Mouse (Mus musculus) midbrain, embryonic 15.5 days (tissue): Measurements from ENCODE around the gene Snapc4. TPM values are rescaled to one million over a fixed set of nuclear protein-coding genes. Genes with fewer than 3 reads are reported as not detected.

Source experiments
- ATAC-seq: fragments of 200-750 bp; cut with Nextera tagmentation; replicated peaks from 2 replicates; pipeline ENCODE4 v1.8.0; 2017; ENCODE audit warnings: moderate TSS enrichment
- H3K27ac ChIP-seq: fragments of 300-500 bp; sonication (generic); 2 replicates; pipeline ENCODE4 v1.5.1; 2015; ENCODE audit warnings: mild to moderate bottlenecking, inconsistent platforms
- H3K27me3 ChIP-seq: fragments of 300-500 bp; sonication (generic); replicated peaks from 2 replicates; pipeline ENCODE4 v1.6.1; 2015; ENCODE audit warnings: inconsistent platforms
- H3K36me3 ChIP-seq: fragments of 300-500 bp; sonication (generic); replicated peaks from 2 replicates; pipeline ENCODE4 v1.6.1; 2015; ENCODE audit warnings: inconsistent platforms
- H3K4me1 ChIP-seq: fragments of 300-500 bp; sonication (generic); 2 replicates; pipeline ENCODE4 v1.6.1; 2015; ENCODE audit warnings: inconsistent platforms
- H3K4me2 ChIP-seq: fragments of 300-500 bp; sonication (generic); 2 replicates; pipeline ENCODE4 v1.6.1; 2015; ENCODE audit warnings: inconsistent platforms, mild to moderate bottlenecking, moderate library complexity
- H3K4me3 ChIP-seq: fragments of 300-500 bp; sonication (generic); 2 replicates; pipeline ENCODE4 v1.5.1; 2015; ENCODE audit warnings: mild to moderate bottlenecking, inconsistent platforms
- H3K9ac ChIP-seq: fragments of 300-500 bp; sonication (generic); 2 replicates; pipeline ENCODE4 v1.6.1; 2015; ENCODE audit warnings: mild to moderate bottlenecking, inconsistent platforms
- H3K9me3 ChIP-seq: fragments of 300-500 bp; sonication (generic); 2 replicates; pipeline ENCODE4 v1.6.1; 2016; ENCODE audit warnings: inconsistent platforms
- WGBS: fragments of 180-500 bp; shearing (Covaris S2); methylation state at CpG from one replicate; pipeline ENCODE4 v1.1.7; 2015; ENCODE audit warnings: mixed read lengths; 5-methylcytosine and 5-hydroxymethylcytosine counted together
- polyA plus RNA-seq: library from polyadenylated mRNA; unstranded; fragments of >200 nt; fragmentation: Nextera tagmentation; extraction: Ambion mirVana; gene quantifications from 2 replicates; pipeline ENCODE4 v1.2.1, GENCODE M21; 2015

Snapc4 gene
- polyA plus RNA-seq, 1 experiment from 2014 or later = 40.0 TPM

DNA sequence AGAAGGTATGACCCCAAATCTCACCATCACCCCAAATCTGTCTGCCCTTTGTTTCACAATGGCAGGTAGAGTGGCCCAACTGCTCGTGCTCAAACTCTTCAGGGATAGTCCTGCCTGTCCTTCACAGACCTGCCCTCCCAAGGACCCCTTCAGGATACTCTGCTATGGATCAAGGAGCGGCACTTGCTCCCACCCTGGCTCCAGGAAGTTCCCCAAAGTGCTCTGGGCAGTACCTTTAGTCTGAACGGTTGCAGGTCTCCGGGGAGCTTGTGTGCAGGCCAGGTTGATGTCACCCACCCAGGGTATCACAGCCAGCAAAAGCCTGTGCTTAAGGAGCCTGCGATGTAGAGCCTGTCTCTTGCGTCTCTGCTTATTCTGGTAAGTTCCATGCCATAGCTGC, 12.5 kb downstream of the Snapc4 start:
- peaks cover 72% of the 10 kb centered on the region for H3K36me3 ChIP-seq

DNA sequence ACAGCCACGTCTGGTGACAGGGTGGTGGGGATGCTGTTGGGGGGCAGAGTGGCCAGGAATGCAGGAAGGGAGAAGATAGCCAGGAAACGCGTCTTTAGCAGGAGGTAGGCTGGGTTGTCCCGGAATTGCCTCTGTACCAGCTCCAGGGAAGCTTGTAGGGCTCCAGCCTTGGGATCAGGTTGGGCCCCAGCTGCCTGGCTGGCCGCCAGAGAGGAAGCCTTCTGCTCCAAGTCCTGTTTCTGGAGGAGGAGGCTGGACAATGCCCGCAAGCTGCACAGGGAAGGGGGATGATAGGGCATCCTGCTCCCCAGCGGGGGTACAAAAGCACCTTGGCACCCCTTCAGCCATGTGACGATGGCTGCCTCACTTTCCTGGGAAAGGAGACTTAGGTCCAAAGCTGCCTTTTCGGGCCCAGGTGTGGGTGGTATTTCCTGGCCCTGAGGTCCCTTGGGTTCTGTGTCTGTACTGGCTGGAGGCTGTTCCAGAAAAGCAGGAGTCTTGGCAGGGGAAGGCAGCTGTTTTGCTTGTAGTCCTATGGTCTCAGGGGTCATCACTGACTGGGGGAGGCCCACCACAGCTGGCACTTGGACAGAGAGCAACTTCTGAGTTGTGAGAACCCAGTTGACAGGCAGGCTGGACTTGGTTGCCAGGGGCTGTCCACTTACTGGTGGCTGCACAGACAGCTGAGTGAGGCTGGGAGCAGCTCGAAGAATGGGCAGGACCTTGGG, 15.6 kb downstream of the Snapc4 start:
- H3K4me1 ChIP-seq = no peaks in the 10 kb centered on the region
- H3K27ac ChIP-seq = no peak overlapping the region
- H3K9me3 ChIP-seq = no peaks in the 10 kb centered on the region
- no peak overlapping the region for H3K4me3 ChIP-seq
- no peaks in the 10 kb centered on the region for H3K27me3 ChIP-seq
- no peak overlapping the region for H3K4me2 ChIP-seq
- ATAC-seq = no peak
- H3K36me3 ChIP-seq = peaks cover 43% of the 10 kb centered on the region
- H3K9ac ChIP-seq = no peak overlapping the region
- 84% methylated on average over 10 of the region's 10 CpGs for WGBS

More for the DNA sequence above, 12.5 kb downstream of the Snapc4 start:
- WGBS = 95% methylated on average over 6 of the region's 6 CpGs
- Histone ChIP-seq H3K27me3 (no peaks in the 10 kb centered on the region), H3K4me3 (no peak overlapping the region), H3K9ac (no peak overlapping the region), H3K9me3 (no peaks in the 10 kb centered on the region), H3K4me1 (no peaks in the 10 kb centered on the region), H3K4me2 (no peak overlapping the region), H3K27ac (no peak overlapping the region)
- no peak for ATAC-seq

DNA sequence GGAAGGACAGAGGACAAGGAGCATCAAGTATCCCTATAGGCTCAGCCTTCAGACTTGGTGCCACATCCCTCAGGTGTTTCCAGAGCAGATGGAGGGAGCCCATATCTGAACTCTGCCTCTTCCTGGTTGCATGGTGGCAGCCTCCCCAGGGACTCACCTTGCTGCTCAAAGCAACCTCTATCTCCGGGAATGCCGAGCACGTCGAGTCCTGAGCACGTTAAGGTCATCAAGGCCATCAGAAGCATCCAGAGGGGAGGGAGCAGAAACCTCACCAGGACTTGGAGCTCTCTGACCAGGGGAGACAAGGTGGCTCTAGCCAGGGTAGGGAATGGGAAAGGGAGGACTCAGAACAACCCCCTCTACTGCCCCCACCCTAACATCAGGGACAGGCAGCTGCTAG, 17.0 kb downstream of the Snapc4 start:
- ATAC-seq = no peak
- Histone ChIP-seq H3K4me3 (no peak overlapping the region), H3K36me3 (peaks cover 30% of the 10 kb centered on the region), H3K27ac (no peak overlapping the region), H3K9me3 (no peaks in the 10 kb centered on the region), H3K27me3 (no peaks in the 10 kb centered on the region), H3K9ac (no peak overlapping the region), H3K4me2 (no peak overlapping the region), H3K4me1 (no peaks in the 10 kb centered on the region)
- 88% methylated on average over 5 of the region's 5 CpGs for WGBS

DNA sequence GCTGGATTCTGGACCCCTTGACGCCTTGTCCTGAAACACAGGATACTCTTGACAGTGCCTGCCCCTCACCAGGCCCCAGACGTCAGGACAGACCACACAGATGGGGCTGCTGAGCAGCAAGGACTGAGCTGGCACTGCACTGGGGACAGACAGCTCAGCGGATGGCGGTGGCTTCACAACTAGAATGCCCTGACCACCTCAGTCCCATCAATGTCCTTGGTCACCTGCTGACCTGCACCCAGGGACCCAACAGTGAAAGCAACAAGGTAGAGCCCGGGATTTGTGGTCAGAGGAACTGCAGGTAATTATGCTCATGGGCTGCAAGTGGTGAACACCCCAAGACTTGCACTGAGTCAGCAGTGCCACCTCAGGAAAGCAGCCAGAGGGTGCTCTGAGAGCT, 17.5 kb downstream of the Snapc4 start:
- no peaks in the 10 kb centered on the region for H3K4me1 ChIP-seq
- H3K9ac ChIP-seq = no peak overlapping the region
- no peak overlapping the region for H3K4me2 ChIP-seq
- H3K36me3 ChIP-seq = peaks cover 28% of the 10 kb centered on the region; the same call in 1 of the 2 replicates
- no peaks in the 10 kb centered on the region for H3K27me3 ChIP-seq
- H3K9me3 ChIP-seq = no peaks in the 10 kb centered on the region
- no peak overlapping the region for H3K4me3 ChIP-seq
- WGBS = 84% methylated on average over 5 of the region's 5 CpGs
- ATAC-seq = no peak
- H3K27ac ChIP-seq = no peak overlapping the region

DNA sequence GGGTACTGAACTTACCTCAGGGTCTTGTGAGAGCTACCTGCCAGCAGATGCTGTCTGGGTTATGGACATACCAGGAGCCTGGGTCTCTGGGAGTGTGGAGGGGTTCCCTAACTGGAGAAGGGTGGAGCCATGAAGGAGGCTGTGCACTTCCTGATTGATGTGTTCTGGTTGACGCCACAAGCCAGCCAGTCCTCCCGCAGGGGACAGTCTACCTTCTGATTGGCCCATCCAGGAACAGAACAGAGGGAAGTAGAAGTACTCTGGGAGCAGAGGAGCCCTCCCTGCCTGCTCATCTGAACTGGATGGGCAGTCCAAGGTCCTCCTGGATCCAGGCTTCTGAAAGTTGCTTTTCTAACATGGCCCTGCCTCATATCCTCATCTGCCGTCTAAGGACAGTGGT, 19.7 kb downstream of the Snapc4 start, which contains the start of gene Card9:
TSS of gene Card9 (minus strand) at position 147 of the 400 bp plus-strand sequence.
- Histone ChIP-seq H3K27ac (no peak within 1 kb of the TSS), H3K9me3 (no peaks in the 10 kb centered on the region), H3K36me3 (0 out of 2 replicates have a peak, but pooled peaks cover 8% of the 10 kb centered on the region), H3K27me3 (no peaks in the 10 kb centered on the region), H3K9ac (no peak within 1 kb of the TSS), H3K4me1 (no peaks in the 10 kb centered on the region), H3K4me2 (no peak within 1 kb of the TSS), H3K4me3 (no peak within 1 kb of the TSS)
- 57% methylated on average over 3 of the region's 3 CpGs for WGBS
- no peak for ATAC-seq

DNA sequence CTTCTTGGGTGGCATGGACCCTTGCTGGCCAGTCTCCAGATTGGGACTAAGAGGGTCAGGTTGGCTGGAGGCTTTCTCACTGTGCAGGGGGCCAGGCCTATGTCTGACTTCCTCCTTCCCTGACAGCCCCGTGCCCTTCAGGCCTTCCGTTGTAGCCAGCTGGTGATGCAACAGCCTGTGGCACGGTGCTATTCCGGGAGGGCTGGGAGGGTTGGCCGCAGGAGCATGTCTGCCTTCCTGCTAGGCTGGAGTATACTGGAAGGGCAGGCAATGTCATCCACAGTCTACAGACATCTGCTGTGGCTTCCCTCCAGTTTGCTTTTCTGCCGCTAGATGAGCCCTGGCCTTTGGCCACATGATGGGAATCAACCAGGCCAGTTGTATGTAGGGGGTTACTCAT, 20.5 kb downstream of the Snapc4 start:
- Histone ChIP-seq H3K9me3 (no peaks in the 10 kb centered on the region), H3K4me1 (no peaks in the 10 kb centered on the region), H3K27me3 (no peaks in the 10 kb centered on the region), H3K4me2 (no peak overlapping the region), H3K9ac (no peak overlapping the region), H3K36me3 (0 out of 2 replicates have a peak, but pooled peaks cover 5% of the 10 kb centered on the region), H3K4me3 (no peak overlapping the region), H3K27ac (no peak overlapping the region)
- WGBS = 89% methylated on average over 6 of the region's 6 CpGs
- no peak for ATAC-seq

DNA sequence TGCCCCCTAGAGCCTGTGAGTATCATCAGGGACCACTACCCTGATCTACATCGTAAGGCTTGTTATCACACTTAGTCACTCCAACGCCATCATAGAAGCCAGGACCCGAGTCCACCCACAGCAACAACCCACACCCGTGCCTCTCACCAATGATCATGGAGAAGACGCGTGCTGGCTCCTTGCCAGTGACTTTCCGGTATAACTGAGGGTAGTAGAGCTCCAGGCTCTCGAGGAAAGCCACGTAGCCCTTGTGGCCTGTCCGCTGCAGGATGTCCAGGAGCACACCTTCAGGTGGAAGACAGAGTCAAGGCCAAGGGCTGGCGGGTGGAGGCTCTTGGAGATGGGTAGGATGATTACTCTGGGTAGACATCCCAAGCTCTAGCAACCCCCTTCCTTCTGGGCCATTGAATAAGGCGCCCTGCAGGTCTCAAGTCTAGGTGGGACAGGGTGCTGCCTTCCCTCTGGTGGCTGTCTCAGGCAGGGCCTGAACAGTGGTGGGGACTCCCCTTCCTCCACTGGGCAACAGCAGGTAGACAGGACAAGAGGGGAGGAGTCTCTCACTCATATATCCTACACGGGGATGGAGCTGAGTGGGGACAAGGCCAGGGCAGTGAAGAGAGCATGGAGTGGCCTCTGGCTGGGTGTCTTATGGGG, 21.7 kb downstream of the Snapc4 start:
- no peak for ATAC-seq
- H3K4me3 ChIP-seq = no peak overlapping the region
- H3K9ac ChIP-seq = no peak overlapping the region
- no peak overlapping the region for H3K4me2 ChIP-seq
- H3K36me3 ChIP-seq = no peaks in the 10 kb centered on the region
- 89% methylated on average over 13 of the region's 13 CpGs for WGBS
- H3K27ac ChIP-seq = no peak overlapping the region
- H3K4me1 ChIP-seq = peaks cover 2% of the 10 kb centered on the region
- H3K27me3 ChIP-seq = no peaks in the 10 kb centered on the region
- H3K9me3 ChIP-seq = no peaks in the 10 kb centered on the region

DNA sequence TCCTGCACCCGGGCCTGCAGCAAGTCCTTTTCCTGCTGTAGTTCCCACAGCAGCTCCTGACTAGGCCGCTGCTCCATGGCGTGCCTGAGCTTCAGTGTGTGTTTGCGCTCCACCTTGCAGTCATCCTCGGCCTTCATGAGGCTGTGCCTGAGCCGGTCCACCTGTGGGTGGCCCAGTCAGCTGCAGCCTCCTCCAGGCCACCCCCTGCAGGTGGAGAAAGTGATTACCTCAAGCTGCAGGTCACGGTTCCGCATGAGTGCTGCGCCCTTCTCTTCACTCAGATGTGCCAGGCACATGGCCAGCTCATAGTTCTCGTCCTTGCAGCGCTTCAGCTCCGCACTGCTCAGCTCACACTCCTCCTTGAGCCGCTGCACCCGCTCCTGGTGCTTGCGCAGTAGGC, 23.0 kb downstream of the Snapc4 start:
- Histone ChIP-seq H3K4me2 (no peak overlapping the region), H3K9me3 (no peaks in the 10 kb centered on the region), H3K4me3 (no peak overlapping the region), H3K27me3 (no peaks in the 10 kb centered on the region), H3K4me1 (peaks cover 15% of the 10 kb centered on the region), H3K27ac (no peak overlapping the region), H3K9ac (no peak overlapping the region), H3K36me3 (no peaks in the 10 kb centered on the region)
- ATAC-seq = no peak
- WGBS = 43% methylated on average over 15 of the region's 15 CpGs

DNA sequence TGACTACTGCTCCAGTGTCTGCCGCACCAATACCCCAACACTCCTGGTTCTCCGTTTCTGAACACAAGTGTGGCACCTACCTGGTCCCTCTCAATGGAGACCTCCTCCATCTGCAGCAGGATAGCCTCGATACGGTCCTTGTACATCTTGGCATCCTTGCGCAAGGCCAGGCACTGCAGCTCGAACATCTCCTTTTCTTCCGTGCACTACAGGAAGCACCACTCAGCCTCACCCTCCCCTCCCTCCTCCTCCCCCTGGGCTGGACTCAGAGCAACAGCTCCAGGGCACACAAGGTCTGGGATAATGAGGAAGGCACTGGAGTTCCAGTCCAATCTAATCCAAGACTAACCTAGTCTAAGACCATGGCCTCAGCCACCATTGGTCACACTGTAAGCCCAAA, 23.8 kb downstream of the Snapc4 start:
- no peaks in the 10 kb centered on the region for H3K36me3 ChIP-seq
- H3K9ac ChIP-seq = no peak overlapping the region
- peaks cover 16% of the 10 kb centered on the region for H3K4me1 ChIP-seq
- H3K4me2 ChIP-seq = no peak overlapping the region
- H3K27me3 ChIP-seq = no peaks in the 10 kb centered on the region
- H3K27ac ChIP-seq = no peak overlapping the region
- ATAC-seq = no peak
- H3K4me3 ChIP-seq = no peak overlapping the region
- no peaks in the 10 kb centered on the region for H3K9me3 ChIP-seq
- 77% methylated on average over 7 of the region's 7 CpGs for WGBS

DNA sequence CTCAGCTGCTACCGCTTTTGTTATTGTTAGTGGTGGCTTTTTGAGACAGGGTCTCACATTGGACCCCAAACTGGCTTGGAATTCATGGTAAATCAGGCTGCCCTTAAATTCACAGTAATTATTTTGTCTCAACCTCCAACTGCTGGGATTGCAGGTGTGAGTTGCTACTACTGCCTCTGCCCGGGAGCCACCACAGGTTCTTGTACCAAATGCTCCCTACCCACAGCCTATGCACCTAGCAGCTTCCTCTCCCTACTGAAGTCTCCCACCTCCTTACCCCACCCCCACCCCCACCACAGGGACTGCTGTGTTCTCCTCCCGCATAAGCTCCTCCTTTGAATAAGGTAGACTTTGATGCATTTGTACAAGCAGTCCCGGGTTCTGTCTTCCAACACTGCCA, 24.2 kb downstream of the Snapc4 start:
- 89% methylated on average over 4 of the region's 4 CpGs for WGBS
- peaks cover 19% of the 10 kb centered on the region for H3K4me1 ChIP-seq
- no peaks in the 10 kb centered on the region for H3K36me3 ChIP-seq
- H3K9ac ChIP-seq = no peak overlapping the region
- no peaks in the 10 kb centered on the region for H3K9me3 ChIP-seq
- H3K27ac ChIP-seq = no peak overlapping the region
- H3K27me3 ChIP-seq = no peaks in the 10 kb centered on the region
- ATAC-seq = no peak
- H3K4me2 ChIP-seq = no peak overlapping the region
- H3K4me3 ChIP-seq = no peak overlapping the region

DNA sequence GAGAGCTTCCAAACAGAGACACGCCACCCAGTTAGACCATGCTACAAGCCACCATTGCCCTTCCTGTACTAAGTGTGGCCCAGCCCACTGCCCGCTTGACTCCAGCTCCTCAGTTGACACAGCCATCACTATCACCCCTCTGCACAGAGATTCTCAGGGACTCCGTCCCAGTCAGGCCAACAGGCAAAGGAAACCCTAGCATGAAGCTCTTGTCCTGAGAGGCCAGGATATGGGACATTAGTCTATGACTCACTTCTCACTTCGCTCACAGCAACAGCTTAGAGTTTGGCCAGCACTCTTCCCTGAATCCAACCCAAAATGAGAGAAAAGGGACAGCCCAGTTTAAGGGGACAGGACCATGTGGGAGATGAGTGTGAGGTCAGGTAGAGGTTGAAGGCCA, 26.1 kb downstream of the Snapc4 start:
- H3K4me1 ChIP-seq = peaks cover 28% of the 10 kb centered on the region
- H3K27me3 ChIP-seq = no peaks in the 10 kb centered on the region
- 95% methylated on average over 4 of the region's 4 CpGs for WGBS
- no peak overlapping the region for H3K9ac ChIP-seq
- no peak for ATAC-seq
- H3K36me3 ChIP-seq = no peaks in the 10 kb centered on the region
- no peaks in the 10 kb centered on the region for H3K9me3 ChIP-seq
- no peak overlapping the region for H3K27ac ChIP-seq
- H3K4me2 ChIP-seq = no peak overlapping the region
- no peak overlapping the region for H3K4me3 ChIP-seq

DNA sequence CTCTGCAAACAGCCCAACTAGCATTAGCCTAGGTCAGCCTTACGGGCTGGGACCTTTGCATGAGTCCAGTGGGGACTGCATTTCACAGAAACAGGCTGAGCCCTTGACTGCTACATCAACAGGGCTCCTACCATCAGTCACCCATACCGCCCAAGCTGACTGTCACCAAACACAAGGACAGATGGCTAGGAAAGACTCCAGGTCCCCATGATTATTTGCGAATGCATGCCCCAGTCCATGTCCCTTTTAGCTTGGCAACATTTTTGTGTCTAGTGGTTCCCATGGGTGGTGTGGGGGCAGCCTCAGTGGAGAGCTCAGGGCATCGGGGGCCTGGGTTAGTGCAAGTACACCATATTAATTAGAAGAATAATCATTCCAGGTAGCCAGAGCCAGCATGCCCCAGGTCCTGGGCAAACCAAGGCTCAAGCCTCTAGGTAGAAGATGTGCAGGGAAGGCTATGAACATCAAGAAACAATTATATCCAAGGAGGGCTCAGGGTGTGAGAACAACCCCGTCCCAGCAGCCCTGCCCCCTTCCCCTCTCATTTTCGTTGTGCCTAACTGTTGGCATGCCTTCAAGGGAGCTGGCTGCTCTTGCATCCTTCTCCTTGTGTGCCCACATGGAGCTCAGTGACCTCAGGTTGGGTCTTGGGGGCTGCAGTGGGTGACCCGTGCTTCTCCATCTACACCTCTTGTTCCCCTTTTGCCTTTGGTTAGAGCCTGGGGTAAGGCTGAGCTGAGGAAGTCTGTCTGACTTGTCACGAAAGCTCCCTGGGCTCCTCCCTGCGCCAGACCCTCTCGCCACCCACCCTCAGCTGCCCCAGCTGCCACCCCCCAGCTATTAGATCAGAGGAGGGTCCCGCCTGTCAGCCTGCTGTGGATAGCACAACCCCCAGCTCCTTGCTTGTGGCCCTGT, 27.1 kb downstream of the Snapc4 start:
- no peaks in the 10 kb centered on the region for H3K9me3 ChIP-seq
- peak overlapping the region; percentile 99 for H3K9ac ChIP-seq
- H3K4me3 ChIP-seq = peak overlapping the region; percentile 91
- H3K27me3 ChIP-seq = no peaks in the 10 kb centered on the region
- no peak overlapping the region for H3K27ac ChIP-seq
- H3K4me2 ChIP-seq = peak overlapping the region; percentile 91
- peaks cover 28% of the 10 kb centered on the region for H3K4me1 ChIP-seq
- ATAC-seq = no peak
- peaks cover 5% of the 10 kb centered on the region; the same call in 1 of the 2 replicates for H3K36me3 ChIP-seq
- 90% methylated on average over 11 of the region's 11 CpGs for WGBS
